Mouse (Mus musculus): Measurements from ENCODE around the gene Tnrc6b. TPM values are rescaled to one million over a fixed set of nuclear protein-coding genes. Genes with fewer than 3 reads are reported as not detected.

The Tnrc6b gene
- polyA plus RNA-seq, 1 experiment from 2014 or later: 11.5 TPM

DNA sequence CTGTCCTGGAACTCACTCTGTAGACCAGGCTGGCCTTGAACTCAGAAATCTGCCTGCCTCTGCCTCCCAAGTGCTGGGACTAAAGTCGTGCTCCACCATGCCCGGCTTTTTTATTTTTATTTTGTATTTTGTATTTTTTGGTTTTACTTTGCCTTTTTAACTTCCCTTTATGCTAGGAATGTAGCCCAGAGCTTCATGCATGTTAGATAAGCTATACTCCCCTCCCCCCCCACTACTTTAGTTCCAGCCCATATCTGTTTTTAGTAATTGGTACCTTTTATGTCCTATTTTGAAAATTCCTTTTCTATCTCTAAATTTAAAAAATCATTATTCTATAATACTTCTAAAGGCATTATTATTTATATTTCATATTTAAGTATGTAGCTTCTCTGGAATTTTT is 27.1 kb downstream of the Tnrc6b start:
- Histone ChIP-seq H3K4me3 (ENCODE audit: inconsistent target) (no peak overlapping the region), H3K79me2 (ENCODE audit: inconsistent target) (no peaks in the 10 kb centered on the region), H3K36me3 (ENCODE audit: inconsistent target) (no peaks in the 10 kb centered on the region), H3K27ac (no peak overlapping the region)
- 63% methylated on average over 2 of the region's 2 CpGs for WGBS (ENCODE audit: missing documents)

DNA sequence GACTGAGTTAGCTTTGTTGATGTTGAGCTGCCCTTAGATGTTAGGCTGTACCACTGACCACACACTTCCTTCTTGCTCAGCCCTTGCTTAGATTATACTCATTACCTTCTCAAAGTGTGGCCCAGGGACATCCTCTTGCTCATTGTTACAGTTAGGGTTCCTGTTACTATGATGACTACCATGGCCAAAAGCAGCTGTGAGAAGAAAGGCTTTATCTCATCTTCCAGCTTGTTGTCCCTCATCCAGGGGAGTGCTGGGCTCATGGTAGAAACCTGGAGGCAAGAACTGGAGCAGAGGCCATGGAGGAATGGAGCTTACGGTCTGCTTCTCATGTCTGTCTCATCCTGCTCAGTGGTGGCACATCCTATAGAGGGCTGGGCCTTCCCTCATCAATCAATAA is 28.9 kb downstream of the Tnrc6b start:
- Histone ChIP-seq H3K79me2 (ENCODE audit: inconsistent target) (no peaks in the 10 kb centered on the region), H3K27ac (no peak overlapping the region), H3K4me3 (ENCODE audit: inconsistent target) (no peak overlapping the region), H3K36me3 (ENCODE audit: inconsistent target) (no peaks in the 10 kb centered on the region)
- WGBS (ENCODE audit: missing documents): 89% methylated on average over 1 of the region's 1 CpGs

DNA sequence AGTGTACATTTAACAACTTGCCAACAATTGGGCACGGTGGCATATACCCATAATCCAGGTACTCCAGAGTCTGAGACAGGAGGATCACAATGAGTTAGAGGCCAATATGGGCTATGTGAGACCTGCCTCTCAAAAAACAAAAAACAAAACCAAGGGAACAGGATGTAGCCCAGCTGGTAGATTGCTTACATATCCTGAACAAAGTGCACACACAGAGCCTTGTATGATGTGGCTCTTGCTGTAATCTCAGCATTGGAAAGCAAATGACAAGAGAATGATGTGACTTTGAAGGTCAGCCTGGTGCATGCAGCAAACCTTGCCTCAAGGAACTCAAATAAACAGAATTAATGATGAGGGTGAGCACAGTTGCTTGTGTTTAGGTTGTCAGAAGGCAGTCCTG is 30.7 kb downstream of the Tnrc6b start:
- whole genome bisulfite sequencing (ENCODE audit: missing documents): 90% methylated on average over 1 of the region's 1 CpGs
- H3K79me2 ChIP-seq (ENCODE audit: inconsistent target): no peaks in the 10 kb centered on the region
- H3K36me3 ChIP-seq (ENCODE audit: inconsistent target): no peaks in the 10 kb centered on the region
- no peak overlapping the region for H3K27ac ChIP-seq
- no peak overlapping the region for H3K4me3 ChIP-seq (ENCODE audit: inconsistent target)

DNA sequence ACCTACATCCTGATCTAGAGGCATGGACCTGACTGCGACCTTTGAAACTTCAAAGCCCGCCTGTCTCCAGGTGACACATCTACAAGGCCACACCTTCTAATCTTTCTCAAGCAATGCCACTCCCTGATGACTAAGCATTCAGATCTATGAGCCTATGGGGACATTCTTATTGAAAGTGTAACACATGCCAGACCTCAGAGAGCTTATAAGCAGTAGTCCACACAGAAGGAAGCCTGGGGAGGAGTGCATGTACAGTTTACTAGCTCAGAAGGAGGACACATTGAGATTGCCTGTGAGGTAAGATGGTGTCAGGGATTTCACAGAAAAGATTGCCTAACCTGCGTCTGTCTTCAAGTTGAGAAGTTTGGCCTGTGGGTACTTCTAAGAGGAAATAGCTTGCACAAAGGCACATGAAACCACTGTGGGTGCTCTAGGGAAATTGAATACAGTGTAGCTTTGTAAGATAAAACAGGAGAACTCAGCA is 31.9 kb downstream of the Tnrc6b start:
- Histone ChIP-seq H3K36me3 (ENCODE audit: inconsistent target) (no peaks in the 10 kb centered on the region), H3K27ac (no peak overlapping the region)
- WGBS (ENCODE audit: missing documents): 77% methylated on average over 3 of the region's 3 CpGs

DNA sequence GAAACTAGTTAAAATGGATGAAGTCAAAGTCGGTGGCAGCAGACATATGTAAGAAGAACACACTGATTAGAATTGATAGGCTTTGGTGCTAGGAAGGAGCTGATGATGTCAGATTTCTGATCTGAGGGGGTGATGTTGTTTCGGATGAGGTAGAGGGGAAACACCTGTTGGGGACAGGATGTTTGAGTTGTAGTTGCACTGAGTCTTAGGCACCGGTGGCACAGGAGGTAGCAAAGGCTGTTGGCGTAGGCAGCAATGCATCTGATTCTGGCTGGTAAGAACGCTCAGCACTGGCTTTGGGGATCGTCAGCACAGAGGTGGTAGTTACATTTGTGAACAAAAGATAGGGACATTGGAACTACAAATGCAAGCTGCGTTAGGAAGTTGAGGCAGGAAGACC is 32.5 kb downstream of the Tnrc6b start:
- H3K27ac ChIP-seq: no peak overlapping the region
- no peaks in the 10 kb centered on the region for H3K79me2 ChIP-seq (ENCODE audit: inconsistent target)
- H3K36me3 ChIP-seq (ENCODE audit: inconsistent target): no peaks in the 10 kb centered on the region
- H3K4me3 ChIP-seq (ENCODE audit: inconsistent target): no peak overlapping the region
- 53% methylated on average over 7 of the region's 7 CpGs for WGBS (ENCODE audit: missing documents)

More for the DNA sequence above, 31.9 kb downstream of the Tnrc6b start:
- no peaks in the 10 kb centered on the region for H3K79me2 ChIP-seq (ENCODE audit: inconsistent target)
- H3K4me3 ChIP-seq (ENCODE audit: inconsistent target): no peak overlapping the region

DNA sequence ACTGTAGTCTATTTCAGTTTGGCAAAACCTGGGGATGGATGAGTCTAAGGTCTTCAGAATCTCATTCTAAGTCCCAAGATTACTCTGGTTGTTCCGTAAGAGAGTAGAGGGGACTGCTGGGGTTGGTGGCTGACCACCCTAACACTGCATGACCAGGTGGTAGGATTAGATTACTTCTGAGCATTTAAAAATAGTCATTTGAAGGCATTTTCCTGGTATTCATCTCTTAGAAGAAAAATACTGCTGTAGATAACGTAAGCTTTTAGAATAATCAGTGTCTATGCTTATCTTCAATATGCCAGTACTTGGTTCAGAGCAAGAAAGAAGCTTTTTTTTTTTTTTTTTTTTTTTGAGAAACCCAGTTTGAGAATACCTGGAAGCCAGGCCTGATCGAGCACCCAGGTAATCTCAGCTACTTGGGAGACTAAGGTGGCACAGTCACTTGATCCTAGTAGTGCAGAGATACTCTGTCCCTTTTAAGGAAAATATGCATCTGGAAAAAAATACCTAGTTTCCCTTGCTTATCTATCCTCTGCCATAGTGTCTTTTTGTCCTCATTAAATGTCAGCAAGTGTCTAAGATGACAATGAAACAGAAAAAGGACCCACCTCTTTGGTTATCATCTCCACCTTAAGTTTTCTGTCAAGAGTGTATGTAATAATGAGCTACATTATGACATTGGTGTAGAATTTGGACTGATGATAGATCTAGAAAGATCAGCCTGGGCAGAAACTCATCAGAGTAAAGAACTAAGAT is 33.7 kb downstream of the Tnrc6b start:
- Histone ChIP-seq H3K4me3 (ENCODE audit: inconsistent target) (no peak overlapping the region), H3K27ac (no peak overlapping the region), H3K36me3 (ENCODE audit: inconsistent target) (no peaks in the 10 kb centered on the region), H3K79me2 (ENCODE audit: inconsistent target) (no peaks in the 10 kb centered on the region)
- 98% methylated on average over 3 of the region's 3 CpGs for whole genome bisulfite sequencing (ENCODE audit: missing documents)

DNA sequence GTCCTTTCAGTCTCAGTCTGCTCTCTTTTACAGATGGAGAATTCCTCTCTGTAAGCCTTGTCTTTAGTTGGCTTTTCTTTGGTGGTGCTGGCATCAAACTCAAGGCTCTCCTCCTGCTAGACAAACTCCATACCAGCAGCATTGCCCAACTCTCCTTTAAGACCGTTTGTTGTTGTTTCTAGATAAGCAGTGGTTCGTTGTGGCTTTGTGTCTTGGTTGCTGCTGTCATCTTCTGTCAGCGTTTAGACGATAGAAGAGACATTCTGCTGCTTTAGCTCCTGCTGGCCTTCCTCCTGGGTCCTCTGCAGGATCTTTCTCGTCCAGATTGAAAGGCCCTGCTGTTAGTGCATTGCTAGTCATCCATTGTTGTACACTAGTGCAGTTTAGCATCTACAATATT is 37.9 kb downstream of the Tnrc6b start:
- no peaks in the 10 kb centered on the region for H3K36me3 ChIP-seq (ENCODE audit: inconsistent target)
- H3K4me3 ChIP-seq (ENCODE audit: inconsistent target): no peak overlapping the region
- 67% methylated on average over 5 of the region's 5 CpGs for WGBS (ENCODE audit: missing documents)
- no peaks in the 10 kb centered on the region for H3K79me2 ChIP-seq (ENCODE audit: inconsistent target)
- no peak overlapping the region for H3K27ac ChIP-seq

DNA sequence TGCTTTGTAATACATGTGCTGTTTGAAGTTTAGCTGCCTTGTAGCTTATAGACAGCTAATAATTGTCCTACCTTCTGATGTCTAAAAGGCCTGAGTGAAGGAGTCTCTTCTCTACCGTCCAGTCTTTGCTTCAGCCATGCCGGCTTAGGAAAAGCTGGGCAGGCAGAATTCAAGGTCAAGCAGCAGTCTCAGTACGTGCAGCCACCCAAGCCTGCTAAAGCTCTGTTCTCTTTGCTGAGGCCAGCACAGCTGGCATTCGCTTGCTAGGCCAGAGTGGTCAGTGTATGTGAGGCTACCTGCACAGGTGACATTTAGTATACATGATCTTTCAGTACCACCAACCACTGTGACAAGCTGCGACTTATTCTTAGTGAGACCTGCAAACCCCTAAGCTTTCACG is 42.2 kb downstream of the Tnrc6b start:
- H3K4me3 ChIP-seq (ENCODE audit: inconsistent target): no peak overlapping the region
- no peaks in the 10 kb centered on the region for H3K36me3 ChIP-seq (ENCODE audit: inconsistent target)

DNA sequence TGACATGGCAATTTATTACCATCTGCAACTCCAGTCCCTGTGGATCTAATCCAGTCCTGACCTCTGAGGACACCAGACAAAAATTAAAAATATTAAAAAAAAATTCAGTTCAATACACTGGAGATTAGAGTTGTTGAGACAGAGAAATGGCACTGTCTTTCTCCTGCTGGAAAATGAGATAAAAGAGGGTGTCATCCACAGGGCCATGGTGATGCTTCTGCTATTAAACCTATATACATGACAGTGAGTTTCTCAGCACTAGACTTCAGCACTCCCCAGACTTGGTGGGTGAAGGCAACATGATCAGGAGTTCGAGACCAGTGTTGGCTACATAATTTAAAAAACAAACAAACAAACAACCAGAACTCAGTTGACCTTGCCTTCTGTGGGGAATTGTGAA is 43.0 kb downstream of the Tnrc6b start:
- no peaks in the 10 kb centered on the region for H3K36me3 ChIP-seq (ENCODE audit: inconsistent target)
- no peak overlapping the region for H3K27ac ChIP-seq
- WGBS (ENCODE audit: missing documents): 100% methylated on average over 1 of the region's 1 CpGs
- H3K4me3 ChIP-seq (ENCODE audit: inconsistent target): no peak overlapping the region
- no peaks in the 10 kb centered on the region for H3K79me2 ChIP-seq (ENCODE audit: inconsistent target)

More for the DNA sequence above, 42.2 kb downstream of the Tnrc6b start:
- 97% methylated on average over 6 of the region's 6 CpGs for WGBS (ENCODE audit: missing documents)
- Histone ChIP-seq H3K27ac (no peak overlapping the region), H3K79me2 (ENCODE audit: inconsistent target) (no peaks in the 10 kb centered on the region)

DNA sequence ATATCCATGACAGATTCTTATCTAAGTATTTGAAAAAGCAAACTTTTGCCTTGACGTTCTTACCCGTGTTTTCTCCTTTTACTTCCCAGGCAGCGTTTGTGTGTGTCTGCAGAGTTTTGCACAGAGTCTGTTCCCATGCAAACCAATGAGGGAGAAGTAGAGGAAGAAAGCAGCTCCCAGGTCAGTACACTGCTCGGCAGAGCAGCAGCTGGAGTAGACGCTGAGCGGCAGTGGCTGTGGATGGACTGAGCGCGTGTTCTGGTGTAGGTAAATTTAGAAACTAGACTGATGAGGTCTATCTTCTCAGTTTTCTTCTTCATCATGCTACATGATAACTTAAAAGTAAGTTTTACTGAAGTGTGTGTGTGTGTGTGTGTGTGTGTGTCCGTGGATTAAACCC is 48.3 kb downstream of the Tnrc6b start:
- Histone ChIP-seq H3K4me3 (ENCODE audit: inconsistent target) (no peak overlapping the region), H3K79me2 (ENCODE audit: inconsistent target) (no peaks in the 10 kb centered on the region), H3K36me3 (ENCODE audit: inconsistent target) (no peaks in the 10 kb centered on the region), H3K27ac (no peak overlapping the region)
- 91% methylated on average over 9 of the region's 9 CpGs for WGBS (ENCODE audit: missing documents)

DNA sequence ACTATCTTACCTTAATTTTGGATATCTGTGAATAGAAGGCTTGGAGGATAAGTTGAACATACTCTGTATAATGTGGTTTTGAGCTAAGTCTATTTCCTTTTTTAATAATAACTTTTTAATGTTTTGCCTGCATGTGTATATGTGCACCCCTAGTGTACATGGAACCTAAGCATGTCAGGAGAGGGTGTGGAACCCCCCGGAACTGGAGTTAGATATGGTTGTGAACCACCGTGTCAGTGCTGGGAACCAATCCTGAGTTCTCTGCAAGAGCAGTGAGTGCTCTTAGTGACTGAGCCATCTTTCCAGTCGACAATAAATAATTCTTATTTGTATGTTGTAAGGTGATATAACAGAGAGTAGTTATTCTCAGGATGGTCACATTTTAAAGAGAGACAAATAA is 49.4 kb downstream of the Tnrc6b start:
- Histone ChIP-seq H3K4me3 (ENCODE audit: inconsistent target) (no peak overlapping the region), H3K27ac (no peak overlapping the region), H3K79me2 (ENCODE audit: inconsistent target) (no peaks in the 10 kb centered on the region), H3K36me3 (ENCODE audit: inconsistent target) (no peaks in the 10 kb centered on the region)
- WGBS (ENCODE audit: missing documents): 87% methylated on average over 3 of the region's 3 CpGs

DNA sequence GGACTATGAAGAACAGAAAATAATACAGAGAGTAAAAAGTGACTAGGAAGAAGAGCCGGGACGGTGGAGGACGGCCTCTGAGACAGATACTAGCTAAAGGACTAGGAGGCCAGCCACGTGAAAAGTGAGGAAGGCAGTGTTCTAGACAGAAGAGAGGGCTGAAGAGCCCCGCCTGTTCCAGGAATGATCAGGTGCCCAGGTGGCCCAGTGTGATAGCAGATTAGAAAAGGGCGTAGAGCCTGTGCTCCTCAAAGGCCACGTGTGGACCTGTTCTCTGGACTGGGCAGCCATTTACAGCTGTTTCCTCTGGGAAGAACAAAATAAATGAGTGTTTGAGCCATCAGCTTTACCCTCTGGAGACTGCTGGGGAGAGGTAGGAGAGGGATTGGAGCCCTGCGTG is 49.8 kb downstream of the Tnrc6b start:
- Histone ChIP-seq H3K79me2 (ENCODE audit: inconsistent target) (no peaks in the 10 kb centered on the region), H3K36me3 (ENCODE audit: inconsistent target) (no peaks in the 10 kb centered on the region), H3K4me3 (ENCODE audit: inconsistent target) (no peak overlapping the region), H3K27ac (no peak overlapping the region)
- 91% methylated on average over 8 of the region's 8 CpGs for WGBS (ENCODE audit: missing documents)

DNA sequence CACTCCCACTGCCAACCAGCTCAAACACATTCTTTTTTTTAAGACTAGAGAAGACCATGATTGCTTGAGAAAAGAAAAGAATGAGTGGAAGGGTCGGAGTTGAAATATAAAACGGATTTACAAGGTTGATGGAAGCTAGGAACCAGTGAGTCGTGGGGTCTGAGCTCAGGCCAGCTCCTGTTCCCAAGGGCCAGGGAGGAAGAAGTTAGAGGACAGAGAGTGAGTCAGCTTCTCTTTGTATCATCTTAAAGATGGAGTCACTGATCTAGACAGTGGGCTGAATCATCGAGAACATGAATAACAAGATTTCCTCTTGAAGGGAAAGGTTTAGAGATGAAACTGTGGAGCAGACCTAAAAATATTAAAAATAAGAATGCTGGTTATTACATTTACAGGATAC is 51.5 kb downstream of the Tnrc6b start:
- H3K79me2 ChIP-seq (ENCODE audit: inconsistent target): no peaks in the 10 kb centered on the region
- H3K36me3 ChIP-seq (ENCODE audit: inconsistent target): no peaks in the 10 kb centered on the region
- WGBS (ENCODE audit: missing documents): 86% methylated on average over 4 of the region's 4 CpGs
- H3K27ac ChIP-seq: no peak overlapping the region
- H3K4me3 ChIP-seq (ENCODE audit: inconsistent target): no peak overlapping the region

DNA sequence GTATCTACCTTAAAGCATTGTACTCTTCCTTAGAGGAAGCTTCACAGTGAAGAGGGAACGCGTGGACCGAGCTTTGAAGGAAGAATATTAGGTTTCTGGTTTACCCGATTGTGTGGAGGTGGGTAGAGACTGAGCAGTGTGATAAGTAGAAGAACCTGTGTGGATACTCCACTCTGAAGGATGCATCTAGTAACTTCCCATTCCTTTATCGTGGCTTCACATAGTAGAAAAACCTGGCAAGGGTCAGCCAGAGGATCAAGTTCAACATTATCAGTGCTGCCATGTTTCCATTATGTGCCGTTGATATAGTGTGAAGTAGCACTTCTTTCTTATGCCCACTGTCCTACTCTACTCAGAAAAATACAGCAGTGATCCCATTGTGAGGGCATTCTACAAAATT is 53.6 kb downstream of the Tnrc6b start:
- no peak overlapping the region for H3K27ac ChIP-seq
- H3K4me3 ChIP-seq (ENCODE audit: inconsistent target): no peak overlapping the region
- no peaks in the 10 kb centered on the region for H3K36me3 ChIP-seq (ENCODE audit: inconsistent target)
- H3K79me2 ChIP-seq (ENCODE audit: inconsistent target): no peaks in the 10 kb centered on the region
- WGBS (ENCODE audit: missing documents): 94% methylated on average over 6 of the region's 6 CpGs

DNA sequence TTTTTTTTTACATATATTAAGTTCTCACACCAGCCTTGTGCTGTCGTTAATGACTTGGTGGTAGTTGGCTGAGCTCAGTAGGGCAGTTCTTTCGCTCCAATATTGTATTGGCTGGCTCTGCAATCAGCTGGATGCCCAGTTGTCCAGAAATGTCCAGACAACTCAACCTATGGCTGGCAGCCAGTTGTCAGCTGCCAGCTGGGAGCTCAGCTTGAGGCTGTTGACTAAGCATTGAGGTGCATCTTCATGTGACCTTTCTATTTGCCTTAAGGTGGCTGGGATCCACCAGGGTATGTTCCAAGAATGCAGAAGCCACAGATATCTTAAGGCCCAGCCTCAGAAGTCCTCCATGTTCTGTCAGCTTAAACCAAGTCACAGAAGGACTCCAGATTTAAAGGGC is 54.3 kb downstream of the Tnrc6b start:
- H3K79me2 ChIP-seq (ENCODE audit: inconsistent target): no peaks in the 10 kb centered on the region
- WGBS (ENCODE audit: missing documents): 96% methylated on average over 2 of the region's 2 CpGs
- H3K27ac ChIP-seq: no peak overlapping the region
- H3K4me3 ChIP-seq (ENCODE audit: inconsistent target): no peak overlapping the region
- no peaks in the 10 kb centered on the region for H3K36me3 ChIP-seq (ENCODE audit: inconsistent target)

DNA sequence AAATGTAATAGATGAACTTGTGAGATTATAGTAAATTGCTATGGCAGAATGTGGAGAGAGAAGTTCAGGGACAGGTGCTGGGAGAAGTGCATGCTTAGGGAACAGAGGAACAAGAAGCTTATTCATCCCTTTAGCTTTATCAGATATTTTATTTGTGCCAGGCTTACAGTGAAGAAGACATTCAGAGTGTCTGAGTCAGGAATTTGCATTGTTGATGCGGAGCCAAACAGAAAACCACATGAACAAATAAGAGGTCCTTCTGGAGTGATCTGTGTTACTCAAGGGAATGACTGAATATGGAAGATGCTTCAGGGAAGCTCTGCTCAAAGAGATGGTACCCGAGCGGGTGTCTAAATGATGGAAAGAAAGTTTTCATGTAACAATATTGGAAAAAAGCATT is 57.1 kb downstream of the Tnrc6b start:
- Histone ChIP-seq H3K36me3 (ENCODE audit: inconsistent target) (no peaks in the 10 kb centered on the region), H3K79me2 (ENCODE audit: inconsistent target) (no peaks in the 10 kb centered on the region), H3K4me3 (ENCODE audit: inconsistent target) (no peak overlapping the region), H3K27ac (no peak overlapping the region)
- WGBS (ENCODE audit: missing documents): 86% methylated on average over 3 of the region's 3 CpGs

All from macrophage (primary cell).